Mouse (Mus musculus) megakaryocyte, embryonic 14.5 days (primary cell): ENCODE measurements around the gene Ncbp2. TPM values are rescaled to one million over a fixed set of nuclear protein-coding genes. Genes with fewer than 3 reads are reported as not detected.
A peak's percentile ranks its signal among the peaks of the same experiment; 100 is the strongest.

Experiments used
- H3K27me3 ChIP-seq: replicated peaks from 2 replicates; pipeline ENCODE3; 2012; ENCODE audit warnings: inconsistent platforms
- H3K36me3 ChIP-seq: replicated peaks from 2 replicates; pipeline ENCODE3; 2012; ENCODE audit warnings: low read length, inconsistent platforms, mixed read lengths
- H3K4me1 ChIP-seq: 2 replicates; pipeline ENCODE4 v1.6.1; 2012; ENCODE audit warnings: inconsistent platforms
- H3K4me3 ChIP-seq: replicated peaks from 2 replicates; pipeline ENCODE3; 2012; ENCODE audit warnings: moderate library complexity, mild to moderate bottlenecking, inconsistent platforms
- H3K9me3 ChIP-seq: 2 replicates; pipeline ENCODE4 v1.6.1; 2012; ENCODE audit warnings: inconsistent platforms
- FLI1 ChIP-seq: IDR thresholded peaks from 2 replicates; pipeline ENCODE4 v1.6.1; 2012; ENCODE audit warnings: low read length, inconsistent platforms, mixed read lengths
- GATA1 ChIP-seq: IDR thresholded peaks from 3 replicates; pipeline ENCODE4 v1.6.1; 2012; ENCODE audit warnings: mixed read lengths, low read length, inconsistent platforms, borderline replicate concordance
- polyA plus RNA-seq: library from polyadenylated mRNA; stranded (reverse); fragments of >175 nt; gene quantifications from 2 replicates; pipeline ENCODE4 v1.2.3, GENCODE M21; 2012; ENCODE audit warnings: low replicate concordance; ENCODE audit not compliant: insufficient read depth

Gene Ncbp2
- polyA plus RNA-seq = 12.9 and 80.8 TPM in 2 replicates

DNA sequence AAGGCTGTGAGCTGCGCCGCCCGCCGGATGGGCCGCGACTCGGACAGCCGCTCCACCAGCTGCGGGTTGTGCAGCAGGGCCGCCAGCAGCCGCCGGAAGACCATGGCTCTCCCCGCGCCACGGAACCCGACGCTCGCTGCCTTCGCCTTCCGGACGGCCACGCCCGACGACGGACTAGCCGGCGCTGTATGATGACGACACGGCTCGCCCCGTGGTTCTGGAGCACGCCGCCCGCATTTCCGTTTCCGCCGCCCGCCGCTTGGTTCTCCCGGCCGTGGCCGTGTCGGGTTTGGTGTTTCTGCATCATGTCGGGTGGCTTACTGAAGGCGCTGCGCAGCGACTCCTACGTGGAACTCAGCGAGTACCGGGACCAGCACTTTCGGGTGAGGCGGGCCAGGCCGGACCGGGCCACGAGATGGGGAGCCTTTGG, at the start of gene Ncbp2, which contains the start of gene 0610012G03Rik:
Gene Ncbp2 (plus strand): TSS at position 169 of the 430 bp plus-strand sequence.
Gene 0610012G03Rik (minus strand): TSS at position 150 of the 430 bp plus-strand sequence.
- H3K36me3 ChIP-seq = peaks cover 49% of the 10 kb centered on the region
- TF ChIP-seq FLI1 = peak; percentile 50; the same call in 1 of the 2 replicates
- no peak for TF ChIP-seq GATA1
- H3K9me3 ChIP-seq = no peaks in the 10 kb centered on the region
- peaks cover 60% of the 10 kb centered on the region for H3K4me1 ChIP-seq
- peak within 1 kb of the TSS; percentile 97 for H3K4me3 ChIP-seq
- no peaks in the 10 kb centered on the region for H3K27me3 ChIP-seq

DNA sequence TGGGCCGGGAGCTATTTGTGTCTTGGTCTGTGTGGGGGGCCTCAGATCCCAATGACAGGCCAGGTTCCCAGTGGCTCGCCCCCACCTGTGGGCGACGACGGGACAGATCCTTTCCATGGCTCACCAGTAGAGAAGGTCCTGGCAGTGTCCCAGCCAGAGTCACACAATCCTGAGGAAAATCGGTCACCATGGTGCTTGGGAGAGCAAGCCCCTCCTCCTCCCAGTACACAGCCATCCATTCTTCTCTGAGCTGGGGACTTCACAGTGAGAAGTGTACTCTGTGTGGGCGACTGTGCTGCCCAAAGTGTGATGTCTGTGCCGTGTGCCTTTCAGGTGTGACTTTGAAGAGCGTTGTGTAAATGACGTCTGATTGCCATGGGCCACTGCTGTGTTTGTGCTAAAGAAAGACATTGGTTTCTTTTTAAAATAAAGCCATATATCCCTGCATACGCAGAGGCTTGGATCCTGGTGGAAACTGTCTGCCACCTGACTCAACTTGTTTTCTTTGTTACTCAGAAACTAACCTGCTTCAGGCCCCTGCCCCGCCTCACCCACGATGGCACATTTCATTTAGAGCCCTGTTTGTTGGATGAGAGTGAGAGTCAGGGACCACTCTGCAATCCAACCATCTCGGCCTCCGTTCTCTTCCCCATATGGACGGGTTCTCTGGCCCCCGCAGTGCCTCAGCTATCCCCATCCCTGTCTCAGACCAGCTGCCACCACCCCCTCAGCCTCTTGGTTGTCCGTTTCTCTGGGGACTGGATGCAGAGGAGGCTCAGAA, 49.6 kb upstream of the Ncbp2 start:
- no peak overlapping the region for H3K4me3 ChIP-seq
- peaks cover 58% of the 10 kb centered on the region for H3K27me3 ChIP-seq
- TF ChIP-seq GATA1 (no peak), FLI1 (no peak)
- H3K36me3 ChIP-seq = no peaks in the 10 kb centered on the region
- H3K9me3 ChIP-seq = peaks cover 3% of the 10 kb centered on the region; the same call in 1 of the 2 replicates
- peaks cover 10% of the 10 kb centered on the region for H3K4me1 ChIP-seq

DNA sequence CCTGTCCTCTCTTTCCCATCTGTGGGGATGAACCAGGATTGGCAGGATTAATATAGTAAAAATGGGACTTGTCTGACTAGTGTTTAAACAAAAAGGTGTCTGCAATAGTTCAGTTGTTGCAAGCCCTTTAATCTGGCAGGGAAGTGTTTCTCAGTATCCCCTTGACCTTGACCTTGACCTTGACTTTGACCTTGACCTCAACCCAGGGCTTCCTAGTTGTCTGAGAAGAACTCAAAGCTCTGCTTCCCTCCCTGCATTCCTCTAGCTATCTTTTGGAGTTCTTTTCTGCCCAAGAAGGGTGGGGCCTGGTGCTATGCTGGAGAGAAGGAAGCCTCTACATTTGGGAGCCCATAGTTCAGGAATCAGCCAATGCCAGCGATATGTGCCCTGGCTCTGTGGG, 46.4 kb upstream of the Ncbp2 start:
- Histone ChIP-seq H3K36me3 (no peaks in the 10 kb centered on the region), H3K27me3 (peaks cover 55% of the 10 kb centered on the region), H3K9me3 (peaks cover 3% of the 10 kb centered on the region; the same call in 1 of the 2 replicates), H3K4me1 (peaks cover 20% of the 10 kb centered on the region), H3K4me3 (no peak overlapping the region)
- TF ChIP-seq FLI1 = no peak
- no peak for TF ChIP-seq GATA1

DNA sequence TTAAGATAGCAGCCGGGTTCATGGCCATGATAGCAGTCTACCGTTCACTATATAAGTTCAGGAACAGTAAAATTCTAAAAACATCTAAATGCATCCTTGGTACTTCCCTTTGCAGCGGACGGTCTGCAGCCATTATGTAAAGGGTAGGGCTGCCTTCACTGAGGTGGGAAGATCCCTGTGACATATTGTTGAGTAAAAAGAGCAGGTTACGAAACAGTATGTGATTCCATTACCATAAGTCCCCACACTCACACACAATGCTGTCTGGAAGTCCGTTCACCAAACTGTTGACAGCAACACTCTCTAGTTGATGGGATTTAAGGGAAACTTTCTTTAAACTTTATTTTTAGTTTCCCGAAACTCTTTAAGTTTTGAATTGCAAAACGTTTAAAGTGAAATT, 45.1 kb upstream of the Ncbp2 start:
- H3K4me3 ChIP-seq = no peak overlapping the region
- TF ChIP-seq FLI1 = no peak
- TF ChIP-seq GATA1 = no peak
- peaks cover 46% of the 10 kb centered on the region for H3K27me3 ChIP-seq
- no peaks in the 10 kb centered on the region for H3K36me3 ChIP-seq
- H3K4me1 ChIP-seq = peaks cover 13% of the 10 kb centered on the region
- peaks cover 3% of the 10 kb centered on the region; the same call in 1 of the 2 replicates for H3K9me3 ChIP-seq

DNA sequence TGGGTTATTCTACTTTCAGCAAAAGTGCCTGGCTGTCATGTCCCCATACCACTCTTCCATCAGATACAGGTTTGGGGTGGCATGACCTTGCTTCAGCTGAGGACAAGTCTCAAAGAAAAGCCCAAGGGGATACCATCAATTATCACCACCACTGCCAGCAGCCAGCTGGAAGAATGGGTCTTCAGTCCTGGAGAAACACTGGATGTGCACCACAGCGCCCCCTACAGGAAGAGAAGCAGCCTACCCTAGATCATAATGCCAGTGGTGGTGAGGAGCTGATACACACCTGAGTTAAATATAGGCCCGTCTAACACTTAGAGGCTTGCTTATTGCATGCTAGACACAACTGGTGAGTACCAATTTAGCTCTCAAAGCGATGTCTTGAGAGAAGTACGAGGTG, 43.0 kb upstream of the Ncbp2 start:
- Histone ChIP-seq H3K9me3 (no peaks in the 10 kb centered on the region), H3K4me3 (no peak overlapping the region), H3K4me1 (peaks cover 25% of the 10 kb centered on the region), H3K27me3 (peaks cover 43% of the 10 kb centered on the region), H3K36me3 (no peaks in the 10 kb centered on the region)
- no peak for TF ChIP-seq GATA1
- TF ChIP-seq FLI1 = no peak

DNA sequence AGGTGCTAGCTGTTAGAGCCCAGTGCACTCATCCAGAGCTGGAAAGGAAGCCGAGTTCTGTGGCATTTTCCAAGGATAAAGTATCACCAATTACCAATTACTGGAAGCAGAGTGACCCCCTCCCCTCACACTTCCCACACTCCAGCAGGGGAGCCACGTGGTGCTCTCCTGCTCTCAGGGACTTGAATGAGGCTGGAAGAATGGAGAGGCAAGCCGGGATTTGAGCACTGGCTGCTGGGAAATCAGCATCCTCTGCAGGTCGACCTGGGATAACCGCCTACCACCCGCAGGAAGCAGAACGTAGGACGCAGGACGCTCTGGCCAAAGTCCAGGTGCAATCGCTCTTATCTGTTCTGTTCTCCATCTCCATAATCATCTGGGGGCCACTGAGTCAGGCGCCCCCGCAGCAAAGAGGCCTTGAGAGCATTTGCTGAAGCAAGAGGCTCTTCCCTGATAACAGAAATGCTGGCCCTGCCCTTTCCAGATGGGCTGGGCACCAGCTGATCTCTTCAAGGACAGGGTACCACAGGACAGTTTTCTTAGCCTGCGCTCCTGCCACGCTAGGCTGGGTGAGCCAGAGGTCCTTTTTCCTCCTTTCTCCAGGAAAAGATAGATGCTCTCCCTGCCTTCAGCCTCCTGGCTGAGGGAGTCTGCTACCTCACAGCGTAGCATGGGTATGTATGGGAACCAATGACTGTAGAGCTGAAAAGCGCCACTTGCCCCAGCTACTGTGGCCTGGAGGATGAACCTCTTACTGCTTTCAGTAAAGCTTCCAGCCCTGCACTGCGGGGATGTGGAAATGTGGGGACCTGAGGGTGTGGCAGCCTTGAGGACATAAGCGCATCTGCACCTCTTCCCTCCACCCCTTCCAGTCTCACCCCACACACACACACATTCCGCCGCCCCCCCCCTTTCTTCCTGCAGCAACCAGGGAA, 42.2 kb upstream of the Ncbp2 start:
- Histone ChIP-seq H3K36me3 (no peaks in the 10 kb centered on the region), H3K4me3 (peak overlapping the region; percentile 44), H3K9me3 (no peaks in the 10 kb centered on the region), H3K27me3 (peaks cover 43% of the 10 kb centered on the region), H3K4me1 (peaks cover 33% of the 10 kb centered on the region)
- TF ChIP-seq FLI1 (no peak), GATA1 (no peak)

DNA sequence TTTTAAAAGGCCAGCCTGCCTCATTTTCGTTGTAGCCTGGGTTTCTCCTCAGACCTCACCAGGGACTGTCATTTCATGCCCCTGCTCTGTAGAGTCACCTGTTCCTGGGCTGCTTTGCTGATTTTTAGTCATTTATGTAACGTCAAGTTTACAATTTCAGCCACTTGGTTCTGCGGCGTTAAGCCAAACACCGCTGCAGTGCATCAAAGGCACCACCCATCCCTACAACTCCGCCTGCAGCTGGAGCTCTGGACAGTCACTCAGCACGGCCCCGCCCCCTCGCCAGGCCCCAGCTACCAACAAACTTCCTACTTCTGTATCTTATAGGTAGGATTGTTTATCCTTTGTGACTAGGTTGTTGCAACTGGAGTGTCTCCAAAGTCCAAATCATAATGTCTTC, 41.4 kb upstream of the Ncbp2 start:
- TF ChIP-seq FLI1 = no peak
- no peak for TF ChIP-seq GATA1
- peaks cover 40% of the 10 kb centered on the region for H3K27me3 ChIP-seq
- H3K4me1 ChIP-seq = peaks cover 35% of the 10 kb centered on the region
- H3K36me3 ChIP-seq = no peaks in the 10 kb centered on the region
- H3K4me3 ChIP-seq = peak overlapping the region; percentile 72
- H3K9me3 ChIP-seq = no peaks in the 10 kb centered on the region

DNA sequence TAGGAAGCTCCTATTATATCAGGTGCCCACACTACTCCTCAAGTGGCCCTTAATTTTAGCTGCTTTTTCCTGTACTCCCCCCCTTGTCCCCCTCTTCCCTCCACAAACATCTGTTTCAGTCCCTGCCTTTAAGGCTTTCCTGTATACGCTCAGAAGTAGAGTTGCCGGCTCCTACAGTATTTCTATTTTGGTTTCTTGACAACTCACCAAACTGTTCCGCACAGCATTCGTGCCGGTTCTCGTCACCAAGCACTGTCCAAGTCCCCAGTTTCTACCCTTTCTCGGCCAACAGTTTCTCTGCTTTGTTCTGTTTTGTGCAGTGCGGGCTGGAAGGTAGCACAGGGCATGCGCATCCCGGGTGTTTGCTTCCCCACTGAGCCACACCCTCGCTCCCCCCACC, 39.4 kb upstream of the Ncbp2 start:
- no peak for TF ChIP-seq FLI1
- no peak for TF ChIP-seq GATA1
- H3K4me3 ChIP-seq = no peak overlapping the region
- H3K9me3 ChIP-seq = peaks cover 4% of the 10 kb centered on the region; the same call in 1 of the 2 replicates
- H3K27me3 ChIP-seq = peaks cover 41% of the 10 kb centered on the region
- no peaks in the 10 kb centered on the region for H3K36me3 ChIP-seq
- H3K4me1 ChIP-seq = peaks cover 35% of the 10 kb centered on the region

DNA sequence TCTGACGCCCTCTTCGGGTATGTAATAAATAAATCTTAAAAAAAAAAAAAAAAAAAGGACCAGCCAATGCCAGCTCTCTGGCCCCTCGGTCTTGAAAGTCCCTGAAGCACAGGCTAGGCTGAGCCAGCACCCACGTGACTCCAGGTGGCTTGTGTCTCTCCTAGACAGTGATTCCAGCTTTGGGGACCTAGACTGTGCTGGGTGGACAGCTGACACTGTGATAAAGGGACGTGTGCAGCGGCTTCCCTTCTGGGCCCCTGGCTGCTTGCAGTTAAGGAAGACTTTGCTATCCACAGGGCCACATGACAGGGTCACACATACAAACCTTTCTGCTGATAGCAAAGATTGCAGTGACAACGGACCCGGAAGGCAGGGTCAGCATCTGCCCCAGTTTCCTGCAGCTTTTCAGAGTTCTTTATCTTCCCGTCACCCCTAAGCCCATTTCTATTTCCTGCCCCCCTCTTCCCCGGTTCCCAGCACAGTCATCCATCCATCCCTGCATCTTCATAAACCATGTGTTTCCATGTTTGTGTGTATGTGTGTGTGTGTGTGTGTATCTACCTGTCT, 37.9 kb upstream of the Ncbp2 start:
- peaks cover 35% of the 10 kb centered on the region for H3K4me1 ChIP-seq
- no peak overlapping the region for H3K4me3 ChIP-seq
- TF ChIP-seq GATA1 = no peak
- peaks cover 34% of the 10 kb centered on the region for H3K27me3 ChIP-seq
- peaks cover 4% of the 10 kb centered on the region; the same call in 1 of the 2 replicates for H3K9me3 ChIP-seq
- H3K36me3 ChIP-seq = no peaks in the 10 kb centered on the region
